Mouse (Mus musculus) myocyte (in vitro differentiated cells): ENCODE results near the gene Samd8.

ENCODE experiments used
- E2F4 ChIP-seq: IDR thresholded peaks from one replicate; pipeline ENCODE4 v1.6.1; 2011; ENCODE audit warnings: mild to moderate bottlenecking, control low read depth, moderate library complexity; ENCODE audit not compliant: insufficient read depth
- MAX ChIP-seq: IDR thresholded peaks from one replicate; pipeline ENCODE4 v1.6.1; 2011; ENCODE audit warnings: low read depth, mild to moderate bottlenecking, control low read depth
- MYOD1 ChIP-seq, 3 experiments: IDR thresholded peaks; one replicate each; pipeline ENCODE4 v1.6.1; 2011; ENCODE audit warnings: control low read depth in 2 of 3, low read depth in 2 of 3, mild to moderate bottlenecking in 2 of 3, moderate library complexity in 1 of 3; ENCODE audit not compliant: insufficient read length in 2 of 3, control insufficient read depth in 1 of 3
- MYOG ChIP-seq, 3 experiments: IDR thresholded peaks; one replicate each; pipeline ENCODE4 v1.6.1; 2011; ENCODE audit warnings: control low read depth in 2 of 3, low read depth in 2 of 3, mild to moderate bottlenecking in 2 of 3; ENCODE audit not compliant: insufficient read length in 2 of 3, control insufficient read depth in 1 of 3, insufficient read depth in 1 of 3
- POLR2A ChIP-seq: IDR thresholded peaks from one replicate; pipeline ENCODE4 v1.6.1; 2011; ENCODE audit warnings: low read depth, mild to moderate bottlenecking, control low read depth, moderate library complexity; ENCODE audit not compliant: insufficient read length
- POLR2AphosphoS2 ChIP-seq: IDR thresholded peaks from one replicate; pipeline ENCODE4 v1.6.1; 2011; ENCODE audit warnings: low read depth, control low read depth; ENCODE audit not compliant: insufficient read length
- REST ChIP-seq: IDR thresholded peaks from one replicate; pipeline ENCODE4 v1.6.1; 2011; ENCODE audit warnings: mild to moderate bottlenecking, control low read depth, moderate library complexity; ENCODE audit not compliant: insufficient read depth, insufficient read length
- SRF ChIP-seq: IDR thresholded peaks from one replicate; pipeline ENCODE4 v1.6.1; 2011; ENCODE audit warnings: low read depth; ENCODE audit not compliant: control insufficient read depth, insufficient read length
- TCF12 ChIP-seq: IDR thresholded peaks from one replicate; pipeline ENCODE4 v1.6.1; 2011; ENCODE audit warnings: mild to moderate bottlenecking, control low read depth; ENCODE audit not compliant: poor library complexity, insufficient read depth, severe bottlenecking
- TCF3 ChIP-seq: IDR thresholded peaks from one replicate; pipeline ENCODE4 v1.6.1; 2011; ENCODE audit warnings: low read depth, control low read depth; ENCODE audit not compliant: insufficient read length
- USF1 ChIP-seq: IDR thresholded peaks from one replicate; pipeline ENCODE4 v1.6.1; 2011; ENCODE audit warnings: low read depth, mild to moderate bottlenecking, control low read depth, moderate library complexity

- no peak for TF ChIP-seq POLR2A
- TF ChIP-seq POLR2AphosphoS2 = no peak
- no peak for TF ChIP-seq E2F4
- no peak for TF ChIP-seq USF1
- TF ChIP-seq REST = no peak
- TF ChIP-seq MAX = no peak
- TF ChIP-seq MYOG (IDR thresholded peaks at IDR 0.05; ENCODE audit: control insufficient read depth in 1 of 3, insufficient read depth in 1 of 3, insufficient read length in 2 of 3, low read depth in 2 of 3) = no peak
- TF ChIP-seq SRF = no peak
- no peak for TF ChIP-seq TCF3
- TF ChIP-seq TCF12 = no peak
- no peak for TF ChIP-seq MYOD1 (IDR thresholded peaks at IDR 0.05; ENCODE audit: control insufficient read depth in 1 of 3, insufficient read length in 2 of 3, low read depth in 2 of 3)
Observed at GRCm38 (mm10) chr14:21831830-21832403, 81.6 kb downstream of the Samd8 start.
